Mouse (Mus musculus): ENCODE measurements at regions not wholly inside any gene's neighbourhood (a gene's known extent, or its start where the extent isn't known, plus 50 kb on each side); places are given as distances from the start of the nearest gene placed in this dataset.

DNA sequence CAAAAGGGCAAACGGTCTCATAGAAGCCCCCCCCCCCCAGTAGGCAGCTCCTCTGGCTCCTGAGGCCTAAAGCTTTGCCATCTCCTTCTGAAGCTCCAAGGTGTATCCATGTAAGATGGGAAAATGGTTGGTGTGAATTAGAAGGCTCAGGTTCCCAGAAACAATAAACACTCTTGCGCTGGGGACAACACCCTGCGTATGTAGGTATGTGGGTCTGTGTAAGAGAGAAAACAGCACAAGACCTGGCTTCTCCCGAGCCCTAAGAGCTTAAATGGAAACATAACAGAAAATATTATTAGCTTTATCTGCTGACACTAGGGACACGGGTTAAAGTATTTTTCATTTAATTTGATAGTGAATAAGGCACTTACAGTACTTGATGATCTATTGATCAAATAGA, 79.9 kb upstream of the Tbca start:
- DNase-seq = no peak

GRCm38 (mm10) chr13:94709691-94710573, 78.8 kb upstream of the Tbca start:
- DNase-seq = peak; percentile 32

DNA sequence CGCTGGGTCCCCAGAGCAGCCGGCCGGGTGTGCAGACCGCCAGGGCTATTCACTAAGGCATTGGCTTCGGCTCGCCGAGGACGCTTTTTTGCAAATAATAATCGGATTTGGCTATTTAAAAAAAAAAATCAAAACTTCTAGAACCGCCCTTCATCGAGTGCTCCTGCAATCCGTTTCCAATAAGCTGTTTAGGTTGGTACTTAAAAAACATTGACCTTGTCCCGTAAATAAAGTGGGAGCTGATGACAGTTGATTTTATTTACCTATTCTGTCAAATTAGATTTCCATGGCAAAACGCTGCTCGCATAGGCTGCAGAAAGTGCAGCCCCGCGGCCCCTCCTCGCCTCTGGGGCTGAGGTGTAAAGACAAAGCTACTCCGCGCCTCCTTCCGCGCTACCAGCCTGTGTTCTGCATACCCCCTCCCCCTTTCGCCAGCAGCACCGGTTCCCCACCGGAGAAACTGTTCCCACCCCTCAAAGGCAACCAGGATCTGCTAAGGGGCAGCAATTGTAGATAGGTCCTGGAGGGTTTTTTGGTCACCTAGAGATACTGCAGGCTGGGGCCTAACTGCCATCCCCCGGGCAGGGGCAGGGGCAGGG, 78.0 kb upstream of the Tbca start:
- DNase-seq = no peak

DNA sequence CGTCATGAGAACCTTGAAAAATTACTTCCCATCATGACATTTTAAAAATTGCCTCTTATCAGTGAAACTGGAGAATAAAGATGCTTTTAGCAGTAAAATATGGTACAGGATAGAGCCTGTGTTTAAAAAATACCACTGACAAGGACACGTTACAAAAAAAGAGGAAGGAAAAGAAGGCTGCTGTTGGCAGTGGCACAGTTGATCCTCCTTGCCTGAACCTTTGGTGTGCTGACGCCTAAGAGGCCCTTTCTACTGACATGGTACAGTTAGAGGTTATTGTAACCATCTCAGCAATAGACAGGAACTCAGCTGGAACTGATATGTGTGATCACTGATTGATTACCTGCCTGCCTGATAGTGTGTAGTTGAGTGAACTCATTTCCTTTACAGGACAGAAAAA, 75.3 kb upstream of the Tbca start:
- no peak for DNase-seq

GRCm38 (mm10) chr13:94721625-94722024, 67.1 kb upstream of the Tbca start:
- DNase-seq = no peak

All from gastrocnemius, postnatal 10 days (tissue).